Mouse (Mus musculus) stomach, postnatal 0 days (tissue): Measurements from ENCODE around the gene Inf2. TPM values are rescaled to one million over a fixed set of nuclear protein-coding genes. Genes with fewer than 3 reads are reported as not detected.
A peak's percentile ranks its signal among the peaks of the same experiment; 100 is the strongest.

Source experiments
- ATAC-seq: fragments of 200-750 bp; cut with Nextera tagmentation; 2 replicates; pipeline ENCODE4 v1.8.0; 2017; ENCODE audit not compliant: low FRiP score, low TSS enrichment
- DNase-seq: peaks from one replicate; pipeline ENCODE4 v3.0.0-alpha.2; 2016; ENCODE audit warnings: low spot score
- H3K27ac ChIP-seq: fragments of 300-500 bp; sonication (generic); replicated peaks from 2 replicates; pipeline ENCODE4 v1.5.1; 2014; ENCODE audit warnings: mild to moderate bottlenecking, control low read depth
- H3K27me3 ChIP-seq: fragments of 300-500 bp; sonication (generic); 2 replicates; pipeline ENCODE4 v1.6.1; 2014; ENCODE audit warnings: low read length; ENCODE audit not compliant: control insufficient read depth, insufficient read depth
- H3K36me3 ChIP-seq: fragments of 300-500 bp; sonication (generic); 2 replicates; pipeline ENCODE4 v1.6.1; 2014; ENCODE audit warnings: low read length, mixed read lengths; ENCODE audit not compliant: control insufficient read depth, insufficient read depth
- H3K4me1 ChIP-seq: fragments of 300-500 bp; sonication (generic); replicated peaks from 2 replicates; pipeline ENCODE4 v1.6.1; 2014; ENCODE audit warnings: antibody characterized with exemption; ENCODE audit not compliant: control insufficient read depth, insufficient read depth
- H3K4me2 ChIP-seq: fragments of 300-500 bp; sonication (generic); replicated peaks from 2 replicates; pipeline ENCODE4 v1.6.1; 2014; ENCODE audit warnings: low read depth, mild to moderate bottlenecking, control low read depth, moderate library complexity
- H3K4me3 ChIP-seq: fragments of 300-500 bp; sonication (generic); 2 replicates; pipeline ENCODE4 v1.5.1; 2014; ENCODE audit warnings: low read depth, low read length, control low read depth
- H3K9ac ChIP-seq: fragments of 300-500 bp; sonication (generic); 2 replicates; pipeline ENCODE4 v1.6.1; 2014; ENCODE audit warnings: mild to moderate bottlenecking, low read length, control low read depth, mixed read lengths
- H3K9me3 ChIP-seq: fragments of 300-500 bp; sonication (generic); 2 replicates; pipeline ENCODE4 v1.6.1; 2016; ENCODE audit warnings: low read length; ENCODE audit not compliant: control insufficient read depth
- CTCF ChIP-seq: IDR thresholded peaks from 2 replicates; pipeline ENCODE4 v1.5.1; 2016; ENCODE audit warnings: antibody characterized with exemption, low read depth, mild to moderate bottlenecking, moderate library complexity
- EP300 ChIP-seq: optimal IDR thresholded peaks from 2 replicates; pipeline ENCODE3; 2016; ENCODE audit warnings: antibody characterized with exemption
- WGBS: fragments of 180-500 bp; shearing (Covaris S2); extraction: QIAGEN DNeasy Blood & Tissue Kit; methylation state at CpG from one replicate; pipeline ENCODE4 v1.1.7; 2014; 5-methylcytosine and 5-hydroxymethylcytosine counted together
- polyA plus RNA-seq: library from polyadenylated mRNA; unstranded; fragments of >200 nt; fragmentation: Nextera tagmentation; extraction: Ambion mirVana; gene quantifications from 2 replicates; pipeline ENCODE4 v1.2.1, GENCODE M21; 2015

Gene Inf2
- polyA plus RNA-seq, 1 experiment from 2014 or later = 1.5 TPM

GRCm38 (mm10) chr12:112593951-112594915, 5.6 kb downstream of the Inf2 start:
- Histone ChIP-seq H3K9me3 (no peaks in the 10 kb centered on the region), H3K4me3 (no peak overlapping the region), H3K36me3 (no peaks in the 10 kb centered on the region), H3K27me3 (no peaks in the 10 kb centered on the region), H3K9ac (0 out of 2 replicates have a peak overlapping the region, but pooled peaks have one; percentile 4), H3K27ac (no peak overlapping the region; the same call in 1 of the 2 replicates), H3K4me1 (peaks cover 5% of the 10 kb centered on the region; the same call in 1 of the 2 replicates), H3K4me2 (no peak overlapping the region)
- no peak for ATAC-seq
- no peak for DNase-seq
- TF ChIP-seq EP300 (no peak), CTCF (no peak)
- 71% methylated on average over 16 of the region's 16 CpGs for WGBS

GRCm38 (mm10) chr12:112594989-112595388, 6.4 kb downstream of the Inf2 start:
- Histone ChIP-seq H3K4me1 (peaks cover 5% of the 10 kb centered on the region; the same call in 1 of the 2 replicates), H3K27ac (no peak overlapping the region; the same call in 1 of the 2 replicates)

GRCm38 (mm10) chr12:112595626-112596025, 7.0 kb downstream of the Inf2 start:
- H3K4me3 ChIP-seq = no peak overlapping the region
- no peak overlapping the region for H3K9ac ChIP-seq
- no peaks in the 10 kb centered on the region for H3K9me3 ChIP-seq
- peaks cover 5% of the 10 kb centered on the region; the same call in 1 of the 2 replicates for H3K4me1 ChIP-seq
- DNase-seq = no peak
- 0 out of 2 replicates have a peak overlapping the region, but pooled peaks have one; percentile 24 for H3K27ac ChIP-seq
- TF ChIP-seq EP300 (no peak), CTCF (no peak)
- 57% methylated on average over 4 of the region's 4 CpGs for WGBS
- H3K4me2 ChIP-seq = no peak overlapping the region
- H3K36me3 ChIP-seq = 0 out of 2 replicates have a peak, but pooled peaks cover 2% of the 10 kb centered on the region
- no peaks in the 10 kb centered on the region for H3K27me3 ChIP-seq
- peak; percentile 22; the same call in 1 of the 2 replicates for ATAC-seq

More at GRCm38 (mm10) chr12:112594989-112595388, 6.4 kb downstream of the Inf2 start:
- ATAC-seq (no peak), DNase-seq (no peak)
- H3K9me3 ChIP-seq = no peaks in the 10 kb centered on the region
- H3K9ac ChIP-seq = peak overlapping the region; percentile 4; the same call in 1 of the 2 replicates
- no peak overlapping the region for H3K4me2 ChIP-seq
- 41% methylated on average over 4 of the region's 4 CpGs for WGBS
- H3K4me3 ChIP-seq = no peak overlapping the region
- no peak for TF ChIP-seq EP300
- no peak for TF ChIP-seq CTCF
- no peaks in the 10 kb centered on the region for H3K36me3 ChIP-seq
- no peaks in the 10 kb centered on the region for H3K27me3 ChIP-seq

- Histone ChIP-seq H3K27me3 (no peaks in the 10 kb centered on the region), H3K27ac (no peak overlapping the region), H3K4me2 (no peak overlapping the region), H3K36me3 (0 out of 2 replicates have a peak, but pooled peaks cover 2% of the 10 kb centered on the region), H3K9ac (no peak overlapping the region), H3K4me3 (no peak overlapping the region), H3K4me1 (peaks cover 5% of the 10 kb centered on the region; the same call in 1 of the 2 replicates), H3K9me3 (no peaks in the 10 kb centered on the region)
- DNase-seq (no peak), ATAC-seq (no peak)
- TF ChIP-seq CTCF (no peak), EP300 (no peak)
- WGBS = 49% methylated on average over 9 of the region's 9 CpGs
These were observed 7.9 kb downstream of the Inf2 start for GRCm38 (mm10) chr12:112596454-112596853.

- DNase-seq (no peak), ATAC-seq (no peak)
- no peak overlapping the region for H3K4me3 ChIP-seq
- TF ChIP-seq CTCF = no peak
- TF ChIP-seq EP300 = no peak
- WGBS = 60% methylated on average over 14 of the region's 14 CpGs
- no peak overlapping the region for H3K4me2 ChIP-seq
- 0 out of 2 replicates have a peak, but pooled peaks cover 2% of the 10 kb centered on the region for H3K36me3 ChIP-seq
- H3K27ac ChIP-seq = no peak overlapping the region
- peaks cover 5% of the 10 kb centered on the region; the same call in 1 of the 2 replicates for H3K4me1 ChIP-seq
- no peaks in the 10 kb centered on the region for H3K27me3 ChIP-seq
- H3K9ac ChIP-seq = no peak overlapping the region
- H3K9me3 ChIP-seq = no peaks in the 10 kb centered on the region
These were observed 8.4 kb downstream of the Inf2 start for GRCm38 (mm10) chr12:112596891-112597500.
